Mouse (Mus musculus) activated CD4-positive, CD25-positive, alpha-beta regulatory T cell, adult 4 months (primary cell): ENCODE measurements around the gene Arnt2. TPM values are rescaled to one million over a fixed set of nuclear protein-coding genes. Genes with fewer than 3 reads are reported as not detected.

Experiments used
- ATAC-seq: one replicate; pipeline ENCODE4 v1.8.0; 2017
- polyA plus RNA-seq, 2 experiments: library from polyadenylated mRNA; unstranded; fragments of 100-300 nt; shearing (Covaris generic); gene quantifications; one replicate each; pipeline ENCODE4 v1.2.1; 2017

Gene Arnt2
- polyA plus RNA-seq, result 1 to 10 TPM; 1.4 to 3.1 TPM

DNA sequence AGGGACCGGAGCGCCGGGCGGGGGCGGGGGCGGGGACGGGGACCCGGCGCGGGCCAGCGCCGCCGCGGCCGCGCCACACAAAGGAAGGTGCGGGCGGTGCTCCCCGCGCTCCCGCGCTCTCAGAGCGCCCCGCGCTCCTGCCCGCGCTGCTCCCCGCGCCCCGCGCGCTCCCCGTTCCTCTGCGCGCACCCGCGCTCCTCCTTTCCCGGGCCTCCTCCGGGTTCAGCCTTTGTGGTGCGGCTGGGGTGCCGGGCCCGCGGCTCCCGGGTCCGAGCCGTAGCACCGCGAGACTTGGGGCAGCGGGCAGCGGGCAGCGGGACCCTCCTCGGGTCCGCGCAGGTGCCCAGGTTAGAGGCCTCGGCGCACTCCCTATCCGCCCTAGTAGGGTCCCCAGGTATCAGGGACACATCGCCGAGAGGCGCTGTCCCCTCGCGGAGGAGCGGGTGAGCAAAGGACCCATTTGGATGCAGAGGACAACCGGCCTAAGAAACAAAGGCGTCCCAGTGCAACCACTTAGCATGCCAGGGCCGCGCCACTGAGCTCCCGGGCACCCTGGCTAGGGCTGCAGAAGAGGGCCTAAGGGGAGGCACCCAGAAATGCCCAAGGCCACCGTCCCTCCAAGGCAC, at the start of gene Arnt2:
Arnt2 (minus strand) TSS at position 281 of the 626 bp plus-strand sequence.
- ATAC-seq, result peak; percentile 38

DNA sequence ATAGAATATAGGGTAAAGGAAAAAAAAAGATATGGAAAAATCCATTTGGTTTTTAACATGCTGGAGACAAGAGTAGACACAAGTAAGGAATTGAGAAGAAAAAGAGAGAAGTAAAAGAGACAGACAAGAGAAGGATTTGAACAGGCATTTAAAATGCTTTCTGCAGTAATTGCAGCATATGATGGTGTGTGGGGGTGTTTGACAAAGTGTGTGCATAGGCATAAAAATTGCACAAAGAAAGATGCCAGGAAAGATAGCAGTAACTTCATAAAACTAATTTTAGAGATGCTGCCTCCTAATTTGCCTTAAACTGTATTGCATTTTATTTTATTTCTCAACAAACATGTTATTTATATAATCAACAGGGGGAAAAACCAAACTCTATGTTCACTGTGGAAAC, 41.7 kb upstream of the Arnt2 start:
- no peak for ATAC-seq

DNA sequence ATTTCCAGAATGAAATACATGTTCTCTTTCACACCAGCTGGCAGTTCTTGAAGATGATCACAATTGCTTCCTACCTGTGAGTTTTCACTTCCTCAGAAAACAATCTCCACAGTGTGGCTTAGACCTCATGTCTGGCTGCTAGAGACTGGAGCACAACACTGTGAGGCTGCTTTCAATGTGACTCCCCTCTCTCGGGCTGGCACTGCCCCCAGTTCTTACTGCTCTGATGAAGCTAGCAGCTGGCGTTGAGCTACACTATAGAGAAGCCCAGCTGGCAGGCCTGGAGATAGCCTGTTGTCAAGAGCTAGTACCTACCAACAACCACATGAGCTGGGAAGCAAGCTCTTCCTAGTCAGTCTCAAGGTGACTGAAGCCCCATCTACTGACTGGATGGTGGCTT, 39.1 kb upstream of the Arnt2 start:
- ATAC-seq, result no peak

DNA sequence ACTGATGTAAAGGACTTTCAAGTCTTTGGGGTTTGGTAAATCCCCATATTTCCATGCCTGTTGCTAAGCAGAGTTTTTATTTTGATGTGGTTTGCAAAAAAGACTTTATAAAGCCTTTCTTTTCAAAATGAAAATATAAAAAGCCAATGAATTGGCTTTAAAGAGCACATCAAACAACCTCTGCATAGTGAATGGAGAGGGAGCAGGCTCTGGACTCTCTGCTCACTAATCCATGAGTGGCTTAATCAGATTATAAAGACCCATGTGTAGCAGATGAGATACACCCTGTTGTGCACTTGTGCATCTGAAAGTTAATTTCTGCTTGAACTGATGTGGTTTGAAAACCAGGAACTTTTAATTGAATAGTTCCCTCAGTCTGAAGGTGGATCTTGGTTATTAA, 38.5 kb upstream of the Arnt2 start:
- ATAC-seq, result no peak

DNA sequence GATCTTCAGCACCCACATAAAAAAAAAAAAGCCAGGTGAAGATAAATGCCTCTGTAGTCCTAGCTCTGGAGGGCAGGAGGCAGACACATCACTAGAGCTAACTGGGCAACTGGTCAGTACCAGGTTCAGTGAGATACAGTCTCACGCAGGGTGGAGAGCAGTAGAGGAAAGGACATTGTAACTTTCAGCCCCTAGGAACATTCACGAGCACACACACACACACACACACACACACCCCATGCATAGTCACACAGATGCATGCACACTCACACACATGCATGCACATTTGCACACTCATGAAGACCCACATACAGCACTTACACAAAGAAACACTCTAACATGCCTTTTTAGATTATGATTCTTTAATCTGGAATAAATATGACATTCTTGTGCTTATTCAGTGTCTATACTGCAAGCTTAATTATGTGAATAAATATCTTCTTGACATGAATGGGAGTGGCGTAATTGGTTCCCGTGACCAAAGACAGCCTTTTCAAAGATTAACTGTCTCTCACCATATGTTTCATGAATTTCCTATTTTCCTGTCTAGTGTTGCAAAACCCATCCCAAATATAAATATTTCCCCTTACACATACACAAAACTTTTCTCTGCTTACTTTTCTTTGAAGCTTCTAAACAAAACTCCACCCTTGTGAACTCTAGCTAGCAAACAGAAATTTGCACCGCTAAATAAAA, 37.9 kb upstream of the Arnt2 start:
- ATAC-seq, result no peak

DNA sequence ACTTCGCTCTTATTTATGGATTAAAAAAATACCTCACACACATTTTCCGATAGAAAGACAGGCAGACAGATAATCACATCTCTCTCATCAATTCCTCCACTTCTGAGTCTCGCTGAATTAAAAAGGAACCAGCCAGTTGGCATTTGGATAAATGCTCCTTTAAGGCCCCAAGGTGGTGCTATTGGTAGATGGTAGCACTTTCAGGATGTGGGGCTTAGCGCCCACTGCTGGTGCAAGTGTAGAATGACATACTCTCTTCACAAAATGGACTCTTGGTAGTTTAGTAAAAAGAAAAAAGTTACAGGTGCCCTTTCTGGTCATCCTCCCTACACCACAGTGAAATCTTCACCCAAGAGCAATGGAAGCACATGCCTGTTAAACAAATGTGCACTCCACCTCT, 37.1 kb upstream of the Arnt2 start:
- peak; percentile 85 for ATAC-seq

DNA sequence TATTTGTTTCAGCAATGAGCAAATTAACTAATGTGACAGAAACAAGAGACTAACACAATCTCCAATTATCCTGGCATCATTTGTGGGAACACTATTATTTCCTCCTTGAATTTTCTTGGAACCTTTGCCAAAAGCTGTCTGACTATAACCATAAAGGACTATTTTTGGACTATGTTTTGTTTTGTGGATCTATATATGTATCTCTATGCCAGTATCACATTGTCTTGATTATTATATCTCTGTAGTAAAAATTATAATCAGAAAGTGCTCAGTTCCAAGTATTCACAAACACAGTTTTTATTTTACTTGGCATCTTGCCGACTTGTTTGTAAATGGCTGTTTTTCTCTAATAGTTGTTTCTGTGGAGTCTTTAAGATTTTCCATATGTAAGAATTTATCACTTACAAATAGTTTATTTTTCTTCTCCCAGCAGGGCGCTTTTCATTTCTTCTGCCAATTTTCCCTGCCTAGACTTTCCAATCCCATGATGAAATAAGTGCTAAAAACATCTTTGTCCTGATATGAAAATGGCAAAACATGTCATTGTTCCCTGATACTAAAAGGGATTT, 32.5 kb upstream of the Arnt2 start:
- ATAC-seq, result no peak

DNA sequence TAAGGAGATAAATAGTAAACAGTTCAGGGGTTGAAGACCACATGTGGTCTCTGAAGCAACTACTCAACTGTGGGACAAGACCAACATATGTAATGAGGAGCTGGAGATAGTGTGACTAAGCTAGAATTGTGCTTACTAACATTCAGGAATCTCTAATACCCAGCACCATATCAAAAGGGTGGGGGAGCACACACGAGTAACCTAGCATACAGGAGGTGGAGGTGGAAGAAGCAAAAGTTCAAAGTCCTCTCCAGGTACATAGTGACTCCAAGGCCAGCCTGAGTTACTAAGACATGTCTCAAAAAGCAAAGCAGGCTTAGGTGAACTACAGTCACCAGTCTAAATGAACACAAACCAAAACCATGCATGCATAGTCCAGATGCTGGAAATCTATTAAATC, 29.6 kb upstream of the Arnt2 start:
- ATAC-seq, result no peak

DNA sequence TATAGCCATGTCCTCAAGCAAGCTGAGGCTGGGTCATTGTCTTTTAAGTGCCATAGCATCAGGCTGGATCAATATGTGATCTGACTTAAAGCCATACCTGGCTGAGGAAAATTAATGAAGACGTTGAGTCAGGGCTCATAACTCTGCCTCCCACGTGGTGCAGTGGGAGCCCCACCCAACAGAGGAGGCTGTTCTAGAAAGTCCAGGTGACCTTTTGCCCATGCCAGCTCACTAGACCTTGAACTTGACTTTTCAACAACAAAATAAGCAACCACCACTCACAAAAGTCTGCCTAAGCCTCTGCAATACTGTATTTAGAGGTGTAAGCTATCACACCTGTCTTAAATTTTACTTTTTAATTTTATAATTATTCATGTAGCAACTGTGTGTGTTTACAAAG, 24.9 kb upstream of the Arnt2 start:
- ATAC-seq, result no peak

DNA sequence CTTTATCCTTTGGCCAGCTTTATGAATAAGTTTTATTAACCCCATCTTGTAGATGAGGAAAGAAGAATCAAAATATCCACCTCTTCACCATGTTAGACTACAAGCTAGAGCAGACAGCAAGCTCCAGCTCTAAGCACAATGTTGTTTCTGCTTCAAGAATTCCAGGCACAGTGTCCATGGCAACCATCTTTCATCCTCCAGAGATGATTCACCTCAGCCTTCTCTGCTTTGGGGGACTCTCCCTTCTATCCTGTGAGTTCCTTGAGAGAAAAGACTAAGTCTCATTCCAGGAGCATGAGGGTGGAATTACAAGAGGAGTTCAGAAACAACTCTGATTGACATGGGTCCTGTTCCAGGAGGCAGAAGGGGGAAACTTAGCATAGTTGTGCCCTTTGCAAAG, 22.2 kb upstream of the Arnt2 start:
- ATAC-seq, result no peak

DNA sequence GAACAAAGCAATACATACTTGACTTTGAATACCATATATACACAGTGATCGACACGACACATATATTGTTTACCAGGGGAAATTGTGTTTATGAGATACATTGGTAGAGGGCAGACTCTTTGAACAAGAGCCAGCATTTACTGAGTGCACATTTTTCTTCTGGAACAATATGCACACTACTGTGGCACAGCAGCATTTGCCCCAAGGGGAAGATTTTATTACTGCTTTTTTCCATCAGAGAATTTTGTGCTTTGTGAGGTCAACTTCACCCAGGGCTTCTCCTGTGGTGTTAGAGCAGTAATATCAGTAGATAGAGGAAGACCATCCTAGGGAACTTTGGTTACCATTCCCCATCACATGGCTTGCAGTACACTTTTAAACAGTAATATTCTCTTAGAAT, 17.2 kb upstream of the Arnt2 start:
- ATAC-seq, result no peak

DNA sequence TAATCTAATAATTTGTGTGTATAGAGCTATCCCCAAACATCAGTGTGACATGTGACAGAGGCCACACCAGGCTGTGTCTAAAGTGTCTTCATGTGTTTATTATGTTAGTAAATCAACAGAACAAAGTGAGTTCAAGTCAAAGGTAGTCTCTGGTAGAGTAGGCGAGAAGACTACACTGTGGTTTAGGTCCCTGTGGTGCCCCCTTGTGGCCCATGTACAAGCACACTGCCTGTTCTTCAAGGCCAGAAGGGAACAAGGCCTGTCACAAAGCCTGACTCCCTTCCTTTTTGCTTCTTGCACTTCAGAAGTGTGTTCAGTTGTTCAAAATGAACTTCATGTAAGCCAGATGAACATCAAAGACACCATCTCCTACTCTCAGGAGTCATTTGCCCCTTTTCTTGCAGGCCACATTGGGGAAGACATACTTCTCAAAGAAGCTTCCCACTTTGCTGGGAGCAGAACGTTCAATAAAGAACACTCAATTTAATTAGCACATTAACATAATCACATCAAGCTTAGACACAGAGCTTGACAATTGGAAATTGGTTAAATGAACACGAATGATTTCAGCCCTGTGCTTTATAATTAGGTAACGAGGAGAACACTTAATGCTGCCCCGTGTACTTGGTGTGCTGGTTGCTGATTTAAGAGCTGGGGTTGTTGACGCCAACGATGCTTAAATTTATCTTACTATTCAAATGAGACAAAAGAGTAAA, 14.9 kb upstream of the Arnt2 start:
- peak; percentile 71 for ATAC-seq

DNA sequence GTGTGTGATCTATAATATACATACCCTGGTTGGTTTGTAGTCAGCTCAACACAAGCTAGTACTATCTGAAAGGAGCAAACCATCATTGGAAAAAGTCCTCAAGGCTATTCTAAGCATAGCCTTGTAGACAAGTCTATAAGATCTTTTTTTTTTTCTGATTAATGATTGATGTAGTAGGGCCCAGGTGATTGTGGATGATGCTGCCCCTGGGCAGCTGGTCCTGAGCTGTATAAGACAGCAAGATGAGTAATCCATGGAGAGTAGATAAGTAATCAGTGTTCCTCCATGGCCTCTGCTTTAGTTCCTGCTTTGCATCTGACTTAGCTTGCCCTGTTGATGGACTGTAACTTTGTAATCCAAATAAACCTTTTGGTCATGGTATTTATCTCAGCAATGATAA, 11.8 kb upstream of the Arnt2 start:
- ATAC-seq, result no peak

DNA sequence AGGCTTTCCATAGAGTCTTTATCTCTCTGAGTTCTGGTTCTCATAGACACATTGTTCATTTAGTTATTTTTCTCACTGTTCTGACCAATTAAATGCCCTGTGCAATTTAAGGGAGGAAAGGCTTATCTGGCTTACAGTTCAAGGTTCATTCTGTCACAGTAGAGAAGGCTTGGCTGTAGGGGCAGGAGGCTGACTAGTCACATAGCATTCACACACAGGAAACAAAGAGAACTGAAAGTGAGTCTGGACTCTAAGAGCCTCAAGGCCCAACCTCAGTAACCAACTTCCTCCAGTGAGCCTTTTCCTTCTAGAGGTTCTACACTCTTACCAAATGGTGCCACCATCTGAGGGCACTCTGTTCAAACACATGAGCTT, 11.3 kb upstream of the Arnt2 start:
- peak; percentile 32 for ATAC-seq

DNA sequence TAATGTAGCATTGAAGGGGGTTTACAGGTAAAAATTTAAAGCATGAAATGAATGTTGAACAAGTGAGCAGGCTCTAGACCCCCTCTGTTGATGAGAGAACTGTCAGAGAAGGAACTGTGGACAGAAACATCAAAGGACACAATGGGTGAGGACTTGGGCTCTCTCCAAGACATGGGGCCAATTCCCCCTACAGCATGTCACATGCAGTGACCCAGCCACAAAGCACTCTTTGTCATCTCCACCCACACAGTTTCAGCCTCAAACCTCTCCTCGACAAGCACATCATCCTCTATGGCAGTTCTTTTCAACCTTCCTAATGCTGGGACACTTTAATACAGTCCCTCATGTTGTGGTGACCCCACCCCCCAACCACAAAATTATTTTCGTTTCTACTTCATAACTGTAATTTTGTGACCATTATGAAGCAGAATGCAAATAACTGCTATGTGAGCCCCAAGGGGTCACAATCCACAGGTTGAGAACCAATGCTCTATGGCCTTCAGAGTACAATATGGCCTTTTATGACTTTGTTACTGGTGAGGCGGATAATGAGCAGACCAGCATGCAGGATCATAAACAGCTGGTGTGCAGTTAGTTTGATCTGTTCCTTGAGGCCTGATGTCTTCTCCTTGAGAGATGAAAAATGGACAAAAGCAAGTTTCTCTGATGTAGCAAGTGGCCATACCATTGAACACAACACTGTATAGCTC, 10.8 kb upstream of the Arnt2 start:
- no peak for ATAC-seq

DNA sequence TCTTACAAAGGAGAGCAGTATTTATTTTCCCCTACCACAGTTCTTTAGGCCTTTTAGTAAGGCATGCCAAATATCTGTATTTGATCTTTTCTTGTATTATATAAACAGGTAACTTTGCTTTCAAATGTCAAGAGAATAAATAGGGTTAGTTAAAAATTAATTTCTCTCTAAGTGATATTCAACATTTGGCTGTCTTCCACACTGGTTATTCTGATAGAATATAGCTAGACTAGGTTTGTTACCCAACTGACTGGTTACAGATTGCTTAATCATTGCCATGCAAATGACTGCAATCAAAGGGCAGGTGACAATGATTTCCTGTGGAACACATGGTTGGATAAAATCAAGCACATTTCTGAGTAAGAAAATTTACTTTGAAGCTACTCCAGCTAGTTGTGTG, 7.5 kb upstream of the Arnt2 start:
- ATAC-seq, result no peak

DNA sequence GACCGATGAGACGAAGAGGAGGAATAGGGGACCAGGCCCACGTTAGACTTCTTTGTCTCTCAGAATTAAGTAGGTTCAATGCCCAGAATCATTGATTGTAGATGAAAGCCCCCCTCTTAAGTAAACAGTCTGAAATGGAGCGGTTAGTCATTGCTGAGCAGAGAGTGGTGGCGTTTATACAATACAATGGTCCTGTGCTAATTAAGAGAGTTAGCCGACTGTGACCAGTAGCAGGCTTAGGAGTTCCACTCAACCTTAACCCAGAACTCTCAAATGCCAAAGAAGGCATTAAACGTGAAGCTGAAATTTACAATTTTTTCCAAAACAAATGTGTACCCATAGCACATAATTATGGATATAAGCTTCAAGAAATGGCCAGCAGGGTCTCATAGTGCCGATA, 2.6 kb upstream of the Arnt2 start:
- ATAC-seq, result no peak

DNA sequence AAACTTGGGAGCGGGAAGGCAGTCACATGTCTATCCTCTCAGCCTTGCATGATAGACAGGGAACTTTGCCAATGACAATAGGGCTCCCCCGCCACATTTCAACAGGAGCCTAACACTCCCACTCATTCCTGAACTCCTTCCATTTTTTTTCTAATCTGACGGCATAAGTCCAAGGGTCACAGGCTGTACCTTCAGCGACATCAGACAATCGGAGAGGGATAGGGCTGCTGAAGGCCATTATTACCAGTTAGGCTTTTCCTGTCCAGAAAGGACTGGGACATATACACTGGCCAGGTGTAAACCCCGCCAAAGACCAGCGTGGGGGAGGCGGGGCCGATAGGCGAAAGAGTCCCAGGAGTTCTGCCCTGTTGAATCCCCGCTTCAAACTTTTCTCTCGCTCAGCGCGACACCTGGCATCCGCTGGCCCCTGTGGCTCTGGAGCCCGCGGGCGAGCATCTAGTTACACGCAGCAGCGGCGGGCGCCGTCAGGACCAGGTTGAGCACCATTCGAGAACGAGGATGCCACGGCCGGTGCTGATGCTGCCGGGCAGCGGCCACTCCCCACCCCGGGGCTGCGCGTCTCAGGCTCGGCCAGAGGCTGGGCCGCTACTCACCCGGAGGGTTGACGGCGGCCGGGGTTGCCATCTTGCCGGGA, 608 bp downstream of the Arnt2 start:
- ATAC-seq, result peak; percentile 26

DNA sequence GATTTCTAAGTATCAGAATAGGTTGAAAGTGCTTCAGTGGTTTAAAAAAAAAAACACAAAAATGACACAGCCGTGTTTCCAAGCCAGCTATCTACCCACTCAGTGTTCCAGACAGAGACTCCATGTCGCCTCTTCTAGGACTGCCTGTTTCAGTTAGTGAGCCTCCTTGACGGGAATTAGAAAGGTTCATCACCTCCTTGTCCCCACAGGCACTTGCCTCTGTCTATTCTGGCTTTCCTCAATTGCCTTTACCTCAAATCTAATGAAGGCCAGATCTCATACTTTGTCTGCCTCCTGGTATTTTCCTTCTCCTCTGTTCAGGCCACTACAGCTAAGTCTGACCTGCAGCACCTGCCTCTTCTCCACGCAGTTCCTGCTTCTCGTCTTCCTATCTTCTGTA, 1.7 kb downstream of the Arnt2 start:
- ATAC-seq, result no peak

DNA sequence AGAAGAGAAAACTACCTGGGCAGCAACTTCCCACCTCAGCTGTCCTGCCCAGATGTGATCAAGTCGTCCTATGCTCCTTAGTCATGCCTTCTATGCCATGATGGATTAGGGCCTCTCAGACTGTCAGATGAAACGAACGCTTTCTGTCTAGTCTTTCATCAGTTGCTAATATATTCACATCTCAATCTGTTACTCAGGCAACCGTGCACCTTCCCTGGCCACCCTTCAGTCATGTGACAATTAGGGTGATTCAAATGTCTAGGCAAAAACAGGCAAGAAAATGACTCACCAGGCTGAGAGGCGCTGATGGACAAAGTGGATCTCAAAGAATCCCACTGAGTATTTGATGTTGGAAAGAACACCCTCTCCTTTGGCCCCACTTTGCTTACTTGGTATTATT, 6.6 kb downstream of the Arnt2 start:
- no peak for ATAC-seq

DNA sequence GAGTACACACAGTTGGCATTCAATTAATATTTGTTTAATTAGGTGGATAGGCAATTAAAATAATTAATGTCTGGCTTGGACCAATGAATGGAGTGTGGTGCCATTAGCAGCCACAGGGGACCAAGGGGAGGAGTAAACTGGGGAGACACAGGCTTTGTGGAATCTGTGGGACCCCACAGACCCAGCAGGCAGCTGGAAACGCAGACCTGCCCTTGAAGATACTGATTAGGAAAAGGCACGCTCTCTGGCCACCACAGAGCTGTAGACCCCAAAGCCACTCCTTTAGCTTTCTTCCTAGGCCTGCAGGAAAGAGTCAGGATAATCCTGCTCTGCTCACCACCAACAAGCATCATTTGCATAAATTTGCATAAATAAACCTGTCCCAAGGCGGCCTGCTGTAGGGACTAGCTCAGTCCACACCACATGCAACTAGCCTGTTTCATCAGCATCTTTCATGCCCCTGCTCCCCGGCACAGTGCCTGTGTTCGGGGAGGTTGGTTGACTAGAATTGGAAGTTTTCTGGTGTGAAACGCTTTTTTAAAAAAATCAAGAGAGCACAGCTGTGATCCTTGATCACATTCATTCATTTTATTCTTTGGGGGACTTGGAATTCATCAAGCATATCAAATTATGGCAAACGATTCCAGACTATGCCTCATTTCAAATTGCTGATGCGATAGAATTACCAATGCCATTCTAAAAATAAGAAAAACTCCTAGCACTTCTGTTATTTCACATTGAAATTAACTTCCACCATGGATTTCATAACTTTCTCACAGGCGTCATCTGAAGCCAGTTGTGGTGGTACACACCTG, 8.1 kb downstream of the Arnt2 start:
- no peak for ATAC-seq

DNA sequence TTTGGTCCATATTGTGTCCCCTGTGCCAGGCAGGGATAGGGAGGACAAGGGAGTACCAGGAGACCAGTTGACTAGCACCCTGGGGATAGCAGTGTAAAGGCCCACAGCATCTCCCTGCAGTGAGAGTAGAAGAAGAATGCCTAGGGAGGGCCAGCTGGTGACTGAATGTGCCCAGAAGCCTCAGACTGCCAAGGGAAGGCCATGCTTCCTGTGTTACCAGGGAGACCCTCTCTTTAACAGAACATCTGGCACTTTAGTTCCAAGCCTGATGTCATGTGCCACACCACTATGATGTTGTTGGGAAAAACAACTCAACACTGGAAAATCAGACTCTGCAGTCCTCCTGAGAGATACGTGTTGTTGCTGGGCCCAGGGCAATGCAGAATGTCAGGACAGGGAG, 12.7 kb downstream of the Arnt2 start:
- no peak for ATAC-seq
